Mouse (Mus musculus) kidney, adult 2 months (tissue): ENCODE results near the gene Snrnp25.

ENCODE experiments used
- CTCF ChIP-seq: fragments of 200-500 bp; conservative IDR thresholded peaks from 2 replicates; pipeline ENCODE4 v1.5.1; 2011; ENCODE audit warnings: low read depth, mild to moderate bottlenecking, control low read depth, low read length, moderate library complexity, mixed read lengths; ENCODE audit not compliant: insufficient read depth, insufficient read length
- POLR2A ChIP-seq: fragments of 200-500 bp; IDR thresholded peaks from one replicate; pipeline ENCODE4 v1.6.1; 2011; ENCODE audit warnings: low read depth, low read length, control low read depth

DNA sequence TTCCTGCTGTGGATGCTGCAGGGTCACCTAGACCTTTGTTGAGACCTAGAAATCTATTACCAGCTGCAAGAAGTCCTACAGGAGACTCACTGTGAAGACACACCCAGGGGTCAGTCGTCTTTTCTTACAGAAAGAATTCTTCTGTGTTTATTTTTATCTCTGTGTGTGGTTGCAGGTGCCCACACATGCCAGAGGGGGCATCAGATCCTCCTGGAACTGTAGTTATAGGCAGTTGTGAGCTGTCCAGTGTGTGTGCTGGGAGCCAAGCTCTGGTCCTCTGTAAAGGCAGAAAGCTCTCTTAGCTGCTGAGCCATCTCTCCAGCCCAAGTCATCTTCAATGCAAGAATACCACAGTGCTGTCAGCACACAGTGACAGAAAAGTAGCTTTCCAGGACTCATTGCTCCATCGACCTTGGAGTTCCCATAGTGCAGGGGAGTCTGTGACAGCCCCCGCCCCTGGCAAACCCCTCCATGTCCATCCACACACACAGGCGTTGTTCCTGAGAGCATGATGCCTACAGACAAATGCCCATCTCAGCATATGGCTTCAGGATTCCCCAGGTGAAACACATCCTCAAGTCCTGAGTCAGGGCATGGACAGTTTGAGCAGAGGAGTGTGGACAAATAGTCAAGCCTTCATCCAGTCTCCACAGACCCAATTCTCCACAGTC is 18.2 kb downstream of the Snrnp25 start:
- TF ChIP-seq POLR2A, result no peak
- no peak for TF ChIP-seq CTCF
